Mouse (Mus musculus) kidney, embryonic 14.5 days (tissue): ENCODE measurements around the gene Astn2. TPM values are rescaled to one million over a fixed set of nuclear protein-coding genes. Genes with fewer than 3 reads are reported as not detected.

Experiments used
- ATAC-seq: fragments of 200-750 bp; cut with Nextera tagmentation; 2 replicates; pipeline ENCODE4 v1.8.0; 2017; ENCODE audit warnings: moderate number of reproducible peaks, mild to moderate bottlenecking, moderate TSS enrichment, moderate library complexity; ENCODE audit not compliant: low FRiP score, low TSS enrichment
- H3K27ac ChIP-seq: fragments of 300-500 bp; sonication (generic); 2 replicates; pipeline ENCODE4 v1.5.1; 2014; ENCODE audit warnings: low read depth, mild to moderate bottlenecking, low read length, moderate library complexity, mixed read lengths
- H3K27me3 ChIP-seq: fragments of 300-500 bp; sonication (generic); 2 replicates; pipeline ENCODE4 v1.6.1; 2014; ENCODE audit warnings: mild to moderate bottlenecking, low read length; ENCODE audit not compliant: control insufficient read depth, insufficient read depth
- H3K36me3 ChIP-seq: fragments of 300-500 bp; sonication (generic); 2 replicates; pipeline ENCODE4 v1.6.1; 2014; ENCODE audit warnings: low read length, mixed read lengths; ENCODE audit not compliant: control insufficient read depth, insufficient read depth
- H3K4me1 ChIP-seq: fragments of 300-500 bp; sonication (generic); 2 replicates; pipeline ENCODE4 v1.6.1; 2014; ENCODE audit warnings: low read length, mixed read lengths; ENCODE audit not compliant: control insufficient read depth, insufficient read depth
- H3K4me2 ChIP-seq: fragments of 300-500 bp; sonication (generic); replicated peaks from 2 replicates; pipeline ENCODE4 v1.6.1; 2014; ENCODE audit warnings: low read depth, mild to moderate bottlenecking, low read length
- H3K4me3 ChIP-seq: fragments of 300-500 bp; sonication (generic); 2 replicates; pipeline ENCODE4 v1.5.1; 2014; ENCODE audit warnings: mild to moderate bottlenecking, low read length
- H3K9ac ChIP-seq: fragments of 300-500 bp; sonication (generic); 2 replicates; pipeline ENCODE4 v1.6.1; 2014; ENCODE audit warnings: low read depth, mild to moderate bottlenecking, low read length, moderate library complexity
- H3K9me3 ChIP-seq: fragments of 300-500 bp; sonication (generic); 2 replicates; pipeline ENCODE4 v1.6.1; 2016; ENCODE audit warnings: low read length; ENCODE audit not compliant: control insufficient read depth
- WGBS: fragments of 180-500 bp; shearing (Covaris S2); extraction: QIAGEN DNeasy Blood & Tissue Kit; methylation state at CpG from one replicate; pipeline ENCODE4 v1.1.7; 2014; 5-methylcytosine and 5-hydroxymethylcytosine counted together
- polyA plus RNA-seq: library from polyadenylated mRNA; unstranded; fragments of >200 nt; fragmentation: Nextera tagmentation; extraction: Ambion mirVana; gene quantifications from 2 replicates; pipeline ENCODE4 v1.2.1, GENCODE M21; 2014

The Astn2 gene
- polyA plus RNA-seq, 1 experiment from 2014 or later: 0.60 TPM

- Histone ChIP-seq H3K4me2 (no peak overlapping the region), H3K9ac (no peak overlapping the region), H3K4me3 (no peak overlapping the region), H3K9me3 (no peaks in the 10 kb centered on the region), H3K36me3 (no peaks in the 10 kb centered on the region), H3K4me1 (no peaks in the 10 kb centered on the region), H3K27me3 (no peaks in the 10 kb centered on the region), H3K27ac (no peak overlapping the region)
- no peak for ATAC-seq
- 80% methylated on average over 2 of the region's 2 CpGs for WGBS
Measured at GRCm38 (mm10) chr4:65719610-65720009, 684.8 kb downstream of the Astn2 start.

DNA sequence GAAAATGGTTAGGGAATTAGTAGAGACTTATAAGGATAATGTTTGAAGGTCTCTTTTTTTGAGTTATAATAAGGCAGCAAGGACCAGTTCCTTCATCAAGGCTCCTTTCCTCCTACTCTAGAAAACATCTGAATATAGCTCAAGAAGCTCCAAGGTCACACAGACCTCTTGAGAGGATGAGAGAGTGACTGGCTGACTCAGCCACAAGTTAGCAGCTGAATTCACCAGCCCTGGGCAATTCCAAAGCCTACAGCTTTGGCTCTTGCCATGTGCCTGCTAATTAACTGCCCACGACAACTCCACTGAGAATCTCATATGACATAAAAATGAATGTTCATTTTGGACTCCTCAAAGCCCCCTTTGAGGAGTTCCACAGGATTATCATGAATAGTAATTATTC, 686.5 kb downstream of the Astn2 start:
- Histone ChIP-seq H3K9me3 (no peaks in the 10 kb centered on the region), H3K36me3 (no peaks in the 10 kb centered on the region), H3K4me3 (no peak overlapping the region), H3K9ac (no peak overlapping the region), H3K27me3 (no peaks in the 10 kb centered on the region), H3K27ac (no peak overlapping the region), H3K4me2 (no peak overlapping the region), H3K4me1 (no peaks in the 10 kb centered on the region)
- 69% methylated on average over 1 of the region's 1 CpGs for WGBS
- ATAC-seq: no peak

DNA sequence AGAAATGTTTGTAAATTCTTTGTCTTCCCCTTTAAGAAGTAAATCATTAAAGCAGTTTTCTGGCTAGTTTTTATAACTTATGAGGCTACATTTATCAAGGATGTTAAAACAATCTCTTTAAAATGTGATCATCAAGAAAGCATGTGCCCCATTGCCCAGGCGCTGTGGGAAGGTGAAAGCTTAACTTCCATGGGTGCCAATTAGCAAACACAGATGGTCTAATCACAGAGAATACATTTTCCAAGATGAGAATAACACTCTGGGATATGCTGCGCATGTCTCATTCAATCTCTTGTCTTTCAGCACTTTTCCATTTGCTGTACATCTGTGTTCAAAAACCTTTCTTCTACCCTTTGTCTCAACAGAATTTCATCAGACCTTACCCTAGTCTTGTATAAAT, 688.3 kb downstream of the Astn2 start:
- no peak overlapping the region for H3K27ac ChIP-seq

DNA sequence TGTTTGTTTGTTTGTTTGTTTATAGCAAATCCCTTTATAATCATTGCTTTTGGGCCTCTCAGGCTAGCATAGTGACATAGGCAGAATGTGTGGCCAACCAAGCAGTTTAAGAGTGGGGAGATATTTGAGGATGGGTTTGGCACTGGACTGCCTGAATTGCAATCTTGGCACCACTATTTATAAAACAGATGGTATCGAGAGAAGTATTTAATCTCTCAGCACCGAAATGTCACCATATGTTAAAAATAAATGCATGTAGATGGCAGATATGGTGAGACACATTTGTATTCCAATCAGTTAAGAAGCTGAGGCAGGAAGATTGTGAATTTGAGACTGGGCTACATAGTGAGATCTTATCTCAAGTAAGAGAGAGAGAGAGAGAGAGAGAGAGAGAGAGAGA, 692.7 kb downstream of the Astn2 start:
- H3K4me2 ChIP-seq: no peak overlapping the region
- no peak overlapping the region for H3K27ac ChIP-seq
- H3K36me3 ChIP-seq: no peaks in the 10 kb centered on the region
- no peak for ATAC-seq
- WGBS: 86% methylated on average over 2 of the region's 2 CpGs
- H3K4me1 ChIP-seq: no peaks in the 10 kb centered on the region
- no peak overlapping the region for H3K4me3 ChIP-seq
- H3K9ac ChIP-seq: no peak overlapping the region
- no peaks in the 10 kb centered on the region for H3K27me3 ChIP-seq
- no peaks in the 10 kb centered on the region for H3K9me3 ChIP-seq

More for the DNA sequence above, 688.3 kb downstream of the Astn2 start:
- H3K9me3 ChIP-seq: no peaks in the 10 kb centered on the region
- 94% methylated on average over 2 of the region's 2 CpGs for WGBS
- no peaks in the 10 kb centered on the region for H3K27me3 ChIP-seq
- no peak for ATAC-seq
- H3K4me1 ChIP-seq: no peaks in the 10 kb centered on the region
- H3K36me3 ChIP-seq: no peaks in the 10 kb centered on the region
- H3K4me3 ChIP-seq: no peak overlapping the region
- H3K9ac ChIP-seq: no peak overlapping the region
- H3K4me2 ChIP-seq: no peak overlapping the region

DNA sequence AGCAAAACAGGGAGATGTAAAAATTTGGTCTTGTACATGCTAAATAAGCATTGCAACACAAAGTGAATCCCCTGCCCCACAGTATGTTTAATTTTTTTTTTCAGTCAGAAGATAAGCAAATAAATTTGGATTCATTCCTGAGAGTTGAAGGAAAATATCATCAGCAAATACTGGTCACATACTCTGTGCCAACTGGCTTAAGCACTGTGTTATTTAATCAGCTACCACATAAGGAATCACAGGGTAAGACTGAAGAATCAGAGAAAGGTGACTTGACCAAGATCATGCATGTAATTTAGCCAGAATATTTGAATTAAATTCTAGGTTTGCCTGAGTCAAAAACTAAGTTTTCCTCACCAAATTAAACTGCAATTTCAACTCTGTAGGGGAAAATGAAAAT, 693.8 kb downstream of the Astn2 start:
- H3K4me2 ChIP-seq: no peak overlapping the region
- H3K27me3 ChIP-seq: no peaks in the 10 kb centered on the region
- no peak overlapping the region for H3K9ac ChIP-seq
- H3K9me3 ChIP-seq: no peaks in the 10 kb centered on the region
- no peaks in the 10 kb centered on the region for H3K36me3 ChIP-seq
- H3K4me3 ChIP-seq: no peak overlapping the region
- ATAC-seq: no peak
- no peaks in the 10 kb centered on the region for H3K4me1 ChIP-seq
- no peak overlapping the region for H3K27ac ChIP-seq

DNA sequence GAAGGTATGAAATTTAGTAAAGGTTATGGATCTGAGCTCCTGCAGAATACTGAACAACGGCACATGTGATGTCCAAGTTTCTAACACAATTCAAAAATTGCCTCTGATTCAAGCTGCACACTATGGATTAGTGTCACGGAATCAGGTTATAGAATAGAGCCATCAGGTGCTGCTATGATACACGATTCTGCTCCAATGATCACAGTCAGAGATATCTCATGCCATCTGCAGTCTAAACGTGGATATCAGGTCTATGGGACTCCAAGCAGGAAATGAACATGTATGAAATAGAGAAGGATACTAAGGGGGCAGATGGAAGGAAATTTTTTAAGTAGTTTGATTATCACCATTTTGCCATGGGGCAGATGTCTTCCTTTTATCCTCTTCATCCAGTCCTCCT, 702.6 kb downstream of the Astn2 start:
- no peaks in the 10 kb centered on the region for H3K4me1 ChIP-seq
- H3K27me3 ChIP-seq: no peaks in the 10 kb centered on the region
- H3K27ac ChIP-seq: no peak overlapping the region
- ATAC-seq: no peak
- H3K9me3 ChIP-seq: no peaks in the 10 kb centered on the region
- H3K36me3 ChIP-seq: no peaks in the 10 kb centered on the region
- no peak overlapping the region for H3K4me3 ChIP-seq
- WGBS: 82% methylated on average over 4 of the region's 4 CpGs
- no peak overlapping the region for H3K9ac ChIP-seq
- H3K4me2 ChIP-seq: no peak overlapping the region

GRCm38 (mm10) chr4:65699743-65700361, 704.6 kb downstream of the Astn2 start:
- Histone ChIP-seq H3K4me1 (no peaks in the 10 kb centered on the region), H3K27me3 (no peaks in the 10 kb centered on the region), H3K27ac (no peak overlapping the region), H3K4me3 (no peak overlapping the region), H3K36me3 (no peaks in the 10 kb centered on the region), H3K4me2 (no peak overlapping the region), H3K9ac (no peak overlapping the region), H3K9me3 (no peaks in the 10 kb centered on the region)
- ATAC-seq: no peak
- WGBS: 49% methylated on average over 8 of the region's 8 CpGs

GRCm38 (mm10) chr4:65695241-65695640, 709.2 kb downstream of the Astn2 start:
- 87% methylated on average over 5 of the region's 5 CpGs for WGBS
- no peak overlapping the region for H3K4me2 ChIP-seq
- no peak overlapping the region for H3K27ac ChIP-seq
- H3K4me1 ChIP-seq: no peaks in the 10 kb centered on the region
- no peak for ATAC-seq
- no peak overlapping the region for H3K9ac ChIP-seq
- H3K36me3 ChIP-seq: no peaks in the 10 kb centered on the region
- H3K27me3 ChIP-seq: no peaks in the 10 kb centered on the region
- no peaks in the 10 kb centered on the region for H3K9me3 ChIP-seq
- H3K4me3 ChIP-seq: no peak overlapping the region

GRCm38 (mm10) chr4:65694011-65694410, 710.4 kb downstream of the Astn2 start:
- no peaks in the 10 kb centered on the region for H3K4me1 ChIP-seq
- ATAC-seq: no peak

More at GRCm38 (mm10) chr4:65694011-65694410, 710.4 kb downstream of the Astn2 start:
- no peak overlapping the region for H3K27ac ChIP-seq
- H3K4me3 ChIP-seq: no peak overlapping the region
- H3K27me3 ChIP-seq: no peaks in the 10 kb centered on the region
- H3K36me3 ChIP-seq: no peaks in the 10 kb centered on the region
- WGBS: 86% methylated on average over 5 of the region's 5 CpGs
- H3K9ac ChIP-seq: no peak overlapping the region
- no peaks in the 10 kb centered on the region for H3K9me3 ChIP-seq
- H3K4me2 ChIP-seq: no peak overlapping the region
